Mouse (Mus musculus) CH12.LX (cell line): ENCODE results near the gene Extl2. TPM values are rescaled to one million over a fixed set of nuclear protein-coding genes. Genes with fewer than 3 reads are reported as not detected.

Source experiments
- DNase-seq: peaks from one replicate; pipeline ENCODE4 v3.0.0-alpha.2; 2013; ENCODE audit errors: extremely low read depth
- H3K27ac ChIP-seq: 2 replicates; pipeline ENCODE4 v1.5.1; 2012; ENCODE audit warnings: low read depth, mild to moderate bottlenecking, control low read depth, moderate library complexity; ENCODE audit not compliant: insufficient read depth
- H3K27me3 ChIP-seq: replicated peaks from 2 replicates; pipeline ENCODE3; 2012; ENCODE audit warnings: inconsistent platforms
- H3K36me3 ChIP-seq, 2 experiments: replicated peaks in 1 of 2; 2 replicates each; pipeline versions ENCODE3 to v1.6.1; 2012; ENCODE audit warnings: inconsistent platforms in 1 of 2, low read length in 1 of 2, mild to moderate bottlenecking in 1 of 2, mixed read lengths in 1 of 2, moderate library complexity in 1 of 2; ENCODE audit not compliant: control insufficient read depth in 1 of 2, insufficient read depth in 1 of 2
- H3K4me1 ChIP-seq, 2 experiments: 2 replicates each; pipeline ENCODE4 v1.6.1; 2012; ENCODE audit warnings: inconsistent platforms in 1 of 2, moderate library complexity in 1 of 2; ENCODE audit not compliant: insufficient read depth in 2 of 2, control insufficient read depth in 1 of 2
- H3K4me2 ChIP-seq: 2 replicates; pipeline ENCODE4 v1.6.1; 2012; ENCODE audit warnings: low read depth, mild to moderate bottlenecking, control low read depth; ENCODE audit not compliant: poor library complexity, insufficient read depth, severe bottlenecking
- H3K4me3 ChIP-seq, 3 experiments: fragments of 150-350 bp in 1 of 3; sonication (generic) in 1 of 3; replicated peaks in 1 of 3; 2 replicates each; pipeline versions ENCODE3 to v1.5.1; 2011 to 2012; ENCODE audit warnings: low read depth in 2 of 3, low read length in 2 of 3, mild to moderate bottlenecking in 2 of 3, moderate library complexity in 2 of 3, control low read depth in 1 of 3, improper control_type of control experiment in 1 of 3, inconsistent platforms in 1 of 3, mixed read lengths in 1 of 3; ENCODE audit not compliant: poor library complexity in 1 of 3
- H3K79me2 ChIP-seq: replicated peaks from 2 replicates; pipeline ENCODE4 v1.6.1; 2012; ENCODE audit warnings: mild to moderate bottlenecking, moderate library complexity; ENCODE audit not compliant: control insufficient read depth, poor library complexity, insufficient read depth, severe bottlenecking; ENCODE audit errors: extremely low read depth
- H3K9ac ChIP-seq: 2 replicates; pipeline ENCODE4 v1.6.1; 2012; ENCODE audit warnings: low read depth, mild to moderate bottlenecking, control low read depth, moderate library complexity; ENCODE audit not compliant: insufficient read depth
- H3K9me3 ChIP-seq: replicated peaks from 2 replicates; pipeline ENCODE3; 2012; ENCODE audit warnings: low read length, inconsistent platforms, mixed read lengths
- CHD1 ChIP-seq: IDR thresholded peaks from 2 replicates; pipeline ENCODE4 v1.6.1; 2012; ENCODE audit warnings: low read depth, low read length, improper control_type of control experiment, inconsistent platforms
- ETS1 ChIP-seq: conservative IDR thresholded peaks from 2 replicates; pipeline ENCODE4 v1.6.1; 2012; ENCODE audit warnings: low read depth, mild to moderate bottlenecking, inconsistent platforms, low read length, improper control_type of control experiment, moderate library complexity
- GABPA ChIP-seq: IDR thresholded peaks from 2 replicates; pipeline ENCODE4 v1.6.1; 2012; ENCODE audit warnings: low read depth, low read length, improper control_type of control experiment, inconsistent platforms; ENCODE audit not compliant: insufficient replicate concordance
- HCFC1 ChIP-seq: IDR thresholded peaks from 2 replicates; pipeline ENCODE4 v1.6.1; 2012; ENCODE audit warnings: low read depth, mild to moderate bottlenecking, inconsistent platforms, low read length, improper control_type of control experiment
- JUN ChIP-seq: IDR thresholded peaks from 2 replicates; pipeline ENCODE4 v1.6.1; 2011; ENCODE audit warnings: low read depth, mild to moderate bottlenecking, low read length, improper control_type of control experiment, moderate library complexity; ENCODE audit not compliant: insufficient read depth
- JUND ChIP-seq: conservative IDR thresholded peaks from 2 replicates; pipeline ENCODE4 v1.6.1; 2011; ENCODE audit warnings: low read depth, low read length, improper control_type of control experiment
- MAFK ChIP-seq: IDR thresholded peaks from 2 replicates; pipeline ENCODE4 v1.6.1; 2011; ENCODE audit warnings: low read length, improper control_type of control experiment; ENCODE audit not compliant: insufficient replicate concordance
- MAX ChIP-seq: IDR thresholded peaks from 2 replicates; pipeline ENCODE4 v1.6.1; 2011; ENCODE audit warnings: low read length, improper control_type of control experiment
- MEF2A ChIP-seq: IDR thresholded peaks from 2 replicates; pipeline ENCODE4 v1.6.1; 2014; ENCODE audit warnings: low read depth, mild to moderate bottlenecking, inconsistent platforms, low read length, improper control_type of control experiment, borderline replicate concordance
- MXI1 ChIP-seq: IDR thresholded peaks from 2 replicates; pipeline ENCODE4 v1.6.1; 2011; ENCODE audit warnings: mild to moderate bottlenecking, low read depth, low read length, improper control_type of control experiment
- PAX5 ChIP-seq: IDR thresholded peaks from 2 replicates; pipeline ENCODE4 v1.6.1; 2012; ENCODE audit warnings: low read length, inconsistent platforms, mixed read lengths
- POLR2A ChIP-seq: IDR thresholded peaks from 2 replicates; pipeline ENCODE4 v1.6.1; 2011; ENCODE audit warnings: low read depth, mild to moderate bottlenecking, improper control_type of control experiment, low read length
- RAD21 ChIP-seq: IDR thresholded peaks from 2 replicates; pipeline ENCODE4 v1.6.1; 2011; ENCODE audit warnings: low read depth, mild to moderate bottlenecking, low read length, improper control_type of control experiment, moderate library complexity
- RCOR1 ChIP-seq: conservative IDR thresholded peaks from 2 replicates; pipeline ENCODE4 v1.6.1; 2012; ENCODE audit warnings: low read depth, mild to moderate bottlenecking, inconsistent platforms, low read length, improper control_type of control experiment
- SMC3 ChIP-seq: IDR thresholded peaks from 2 replicates; pipeline ENCODE4 v1.6.1; 2011; ENCODE audit warnings: low read depth, low read length, improper control_type of control experiment
- TCF12 ChIP-seq: IDR thresholded peaks from 2 replicates; pipeline ENCODE4 v1.6.1; 2014; ENCODE audit warnings: low read depth, mild to moderate bottlenecking, inconsistent platforms, low read length, improper control_type of control experiment
- USF1 ChIP-seq: IDR thresholded peaks from 2 replicates; pipeline ENCODE4 v1.6.1; 2014; ENCODE audit warnings: low read depth, mild to moderate bottlenecking, inconsistent platforms, low read length, improper control_type of control experiment
- ZC3H11A ChIP-seq: IDR thresholded peaks from 2 replicates; pipeline ENCODE4 v1.6.1; 2012; ENCODE audit warnings: low read depth, mild to moderate bottlenecking, inconsistent platforms, low read length, improper control_type of control experiment
- ZKSCAN1 ChIP-seq: IDR thresholded peaks from 2 replicates; pipeline ENCODE4 v1.6.1; 2012; ENCODE audit warnings: low read depth, inconsistent platforms, low read length, improper control_type of control experiment, borderline replicate concordance
- dilution Hi-C: fragments of 300-500 bp; cut with MboI; formaldehyde crosslinking; loops from 2 replicates; pipeline ENCODE4 v1.14.3; 2020; ENCODE audit warnings: low sequenced_read_pairs; ENCODE audit not compliant: extremely low pct_unique_long_range_greater_than_20kb, extremely low pct_ligation_motif_present
- in situ Hi-C: fragments of 300-500 bp; cut with MboI; formaldehyde crosslinking; loops from 3 replicates; pipeline ENCODE4 v1.14.3; 2019; ENCODE audit warnings: low sequenced_read_pairs, low pct_ligation_motif_present, low pct_unique_long_range_greater_than_20kb, mixed read lengths
- polyA plus RNA-seq: library from polyadenylated mRNA; unstranded; fragments of >175 nt; gene quantifications from 2 replicates; pipeline ENCODE4 v1.2.1, GENCODE M21; 2012; ENCODE audit warnings: low read depth; ENCODE audit not compliant: insufficient read length
- total RNA-seq, 2 experiments: library from RNA; depleted of rRNA; stranded (reverse); fragments of 300-350 nt in 1 of 2; fragments of >200 nt in 1 of 2; gene quantifications; 2 replicates each; pipeline ENCODE4 v1.2.3; 2012 to 2014

Gene Extl2
- total and polyA plus RNA-seq, 3 experiments, result 8.1 to 12.0 (median 11.2) TPM

GRCm38 (mm10) chr3:116024669-116025068 is 17.4 kb downstream of the Extl2 start:
- Histone ChIP-seq H3K79me2 (no peaks in the 10 kb centered on the region), H3K9ac (no peak overlapping the region), H3K36me3 (peaks cover 18 to 40% of the 10 kb centered on the region in 2 experiments), H3K9me3 (no peaks in the 10 kb centered on the region), H3K27me3 (no peaks in the 10 kb centered on the region), H3K4me3 (no peak overlapping the region), H3K4me2 (no peak overlapping the region), H3K4me1 (no peaks in the 10 kb centered on the region), H3K27ac (no peak overlapping the region)
- TF ChIP-seq HCFC1 (no peak), RCOR1 (no peak), ETS1 (no peak), RAD21 (no peak), MXI1 (no peak), PAX5 (no peak), GABPA (no peak), JUND (no peak), POLR2A (no peak), CHD1 (no peak), MAX (no peak), MEF2A (no peak), ZC3H11A (no peak), MAFK (no peak), SMC3 (no peak), USF1 (no peak), ZKSCAN1 (no peak), JUN (no peak)
- DNase-seq, result no peak
- in situ Hi-C loops, result loop anchor here (25.0 kb wide), 1 partner anchor 288 kb away; no protein-coding TSS in a partner anchor
- dilution Hi-C loops, result no loop called here

- dilution Hi-C loops, result no loop called here
- Histone ChIP-seq H3K4me3 (no peak overlapping the region), H3K4me2 (no peak overlapping the region), H3K27ac (no peak overlapping the region), H3K27me3 (no peaks in the 10 kb centered on the region), H3K9ac (no peak overlapping the region), H3K4me1 (no peaks in the 10 kb centered on the region), H3K9me3 (no peaks in the 10 kb centered on the region), H3K79me2 (no peaks in the 10 kb centered on the region), H3K36me3 (peaks cover 18 to 43% of the 10 kb centered on the region in 2 experiments)
- TF ChIP-seq HCFC1 (no peak), PAX5 (no peak), TCF12 (no peak), GABPA (no peak), RCOR1 (no peak)
- no peak for DNase-seq
- in situ Hi-C loops, result loop anchor here (25.0 kb wide), 1 partner anchor 287 kb away; no protein-coding TSS in a partner anchor
These were observed 18.4 kb downstream of the Extl2 start for GRCm38 (mm10) chr3:116025701-116026100.
